Mouse (Mus musculus): ENCODE measurements around the gene Ipmk.
"Not testable (repeated sequence)": the region's sequence is repeated elsewhere in the genome, so short reads cannot be mapped to it uniquely, and the experiment has no call there.

GRCm38 (mm10) chr10:71383552-71383924, 36.0 kb downstream of the Ipmk start:
- TF ChIP-seq CTCF (IDR thresholded peaks at IDR 0.05; ENCODE audit: borderline replicate concordance, insufficient read depth, low read length); POLR2A (IDR thresholded peaks at IDR 0.05; ENCODE audit: low read depth, low read length): not testable (repeated sequence)

All from embryonic fibroblast, embryonic 13.5 days (primary cell).